Comparison of ENCODE assay signal across 12 mouse cellular contexts in genomic region chr10:61576120-61576767, GRCm38 (mm10). TPM values are rescaled to one million over a fixed set of nuclear protein-coding genes. Genes with fewer than 3 reads are reported as not detected.
A peak's percentile ranks its signal among the peaks of the same experiment; 100 is the strongest.
DNase-seq lines count a peak whose midpoint lies in the region; ATAC-seq lines count a peak whose summit lies in the region.
"Had no signal": no experiment of that assay in that cellular context is flagged by ENCODE, and none has a peak within 500 bp of the region (broad histone marks: within the 10 kb centered on the region; RNA-seq: fewer than 3 reads in every experiment).

No protein-coding gene starts in this region.

- no peak overlapping the region for H3K4me2 ChIP-seq in kidney, embryonic 16.5 days (replicated peaks; ENCODE audit: low read depth, low read length)
- no peak overlapping the region for H3K4me2 ChIP-seq in hindbrain, embryonic 14.5 days (replicated peaks)
- H3K4me2 ChIP-seq in neural tube, embryonic 15.5 days, result no peak overlapping the region
- no peak overlapping the region for H3K4me2 ChIP-seq in intestine, embryonic 16.5 days (ENCODE audit: low read depth, low read length)
- H3K4me2 ChIP-seq: liver, embryonic 12.5 days had no signal

- 71% methylated on average over 13 of the region's 13 CpGs for WGBS in kidney, embryonic 16.5 days
- 36% methylated on average over 13 of the region's 13 CpGs for WGBS in hindbrain, embryonic 14.5 days
- WGBS in neural tube, embryonic 15.5 days, result 27% methylated on average over 13 of the region's 13 CpGs
- WGBS in intestine, embryonic 16.5 days, result 70% methylated on average over 13 of the region's 13 CpGs

- H3K4me1 ChIP-seq in kidney, embryonic 16.5 days (ENCODE audit: insufficient read depth, low read length), result no peaks in the 10 kb centered on the region
- H3K4me1 ChIP-seq in hindbrain, embryonic 14.5 days (replicated peaks; ENCODE audit: control insufficient read depth, insufficient read depth, low read length), result peaks cover 18% of the 10 kb centered on the region
- peaks cover 22% of the 10 kb centered on the region for H3K4me1 ChIP-seq in neural tube, embryonic 15.5 days
- no peaks in the 10 kb centered on the region for H3K4me1 ChIP-seq in intestine, embryonic 16.5 days (ENCODE audit: control insufficient read depth, insufficient read depth, low read length)
- H3K4me1 ChIP-seq: liver, embryonic 12.5 days had no signal

- H3K36me3 ChIP-seq in kidney, embryonic 16.5 days (ENCODE audit: insufficient read depth, low read length), result no peaks in the 10 kb centered on the region
- H3K36me3 ChIP-seq in hindbrain, embryonic 14.5 days (replicated peaks; ENCODE audit: control insufficient read depth, insufficient read depth), result no peaks in the 10 kb centered on the region
- no peaks in the 10 kb centered on the region for H3K36me3 ChIP-seq in neural tube, embryonic 15.5 days
- no peaks in the 10 kb centered on the region for H3K36me3 ChIP-seq in intestine, embryonic 16.5 days (ENCODE audit: control insufficient read depth, insufficient read depth, low read length)
- H3K36me3 ChIP-seq: liver, embryonic 12.5 days had no signal

- no peak for ATAC-seq in kidney, embryonic 16.5 days (ENCODE audit: low FRiP score, low TSS enrichment)
- ATAC-seq in hindbrain, embryonic 14.5 days (ENCODE audit: low FRiP score), result peak; percentile 46
- ATAC-seq in neural tube, embryonic 15.5 days (ENCODE audit: low FRiP score), result peak; percentile 58
- ATAC-seq in intestine, embryonic 16.5 days, result no peak
- ATAC-seq: liver, embryonic 12.5 days had no signal

- no peaks in the 10 kb centered on the region for H3K9me3 ChIP-seq in kidney, embryonic 16.5 days (ENCODE audit: low read length)
- no peaks in the 10 kb centered on the region for H3K9me3 ChIP-seq in hindbrain, embryonic 14.5 days (ENCODE audit: control insufficient read depth, low read length)
- no peaks in the 10 kb centered on the region for H3K9me3 ChIP-seq in neural tube, embryonic 15.5 days (replicated peaks)
- no peaks in the 10 kb centered on the region for H3K9me3 ChIP-seq in intestine, embryonic 16.5 days (ENCODE audit: control insufficient read depth, low read length)
- H3K9me3 ChIP-seq: liver, embryonic 12.5 days had no signal

- DNase-seq in kidney, postnatal 4 days, result peak; percentile 10
- DNase-seq in adrenal gland, postnatal 36 days, result peak; percentile 71 to 74
- peak; percentile 52 for DNase-seq in hindbrain, embryonic 14.5 days (ENCODE audit: low spot score)
- no peak for DNase-seq in right cerebral cortex, postnatal 4 days
- no peak for DNase-seq in right cerebral cortex, postnatal 36 days (ENCODE audit: low spot score in 2 of 2)
- DNase-seq: kidney, adult 9 months had no signal

- no peak overlapping the region for H3K4me3 ChIP-seq in kidney, embryonic 16.5 days (ENCODE audit: low read length)
- H3K4me3 ChIP-seq in hindbrain, embryonic 14.5 days (replicated peaks; ENCODE audit: low read length), result no peak overlapping the region
- H3K4me3 ChIP-seq in neural tube, embryonic 15.5 days (replicated peaks), result no peak overlapping the region
- no peak overlapping the region for H3K4me3 ChIP-seq in intestine, embryonic 16.5 days (ENCODE audit: low read length)
- H3K4me3 ChIP-seq: liver, embryonic 12.5 days had no signal

- no peak overlapping the region for H3K27ac ChIP-seq in kidney, embryonic 16.5 days (ENCODE audit: low read length)
- H3K27ac ChIP-seq in hindbrain, embryonic 14.5 days, result 0 out of 2 replicates have a peak overlapping the region, but pooled peaks have one; percentile 36
- H3K27ac ChIP-seq in neural tube, embryonic 15.5 days (replicated peaks), result peak overlapping the region; percentile 33; the same call in 1 of the 2 replicates
- no peak overlapping the region for H3K27ac ChIP-seq in intestine, embryonic 16.5 days (ENCODE audit: low read length)
- H3K27ac ChIP-seq: liver, embryonic 12.5 days; macrophage had no signal

- no peaks in the 10 kb centered on the region for H3K27me3 ChIP-seq in kidney, embryonic 16.5 days (ENCODE audit: insufficient read depth, low read length)
- H3K27me3 ChIP-seq in hindbrain, embryonic 14.5 days (ENCODE audit: control insufficient read depth, insufficient read depth, low read length), result no peaks in the 10 kb centered on the region
- H3K27me3 ChIP-seq in neural tube, embryonic 15.5 days (replicated peaks), result no peaks in the 10 kb centered on the region
- no peaks in the 10 kb centered on the region for H3K27me3 ChIP-seq in intestine, embryonic 16.5 days (replicated peaks; ENCODE audit: control insufficient read depth, insufficient read depth, low read length)
- H3K27me3 ChIP-seq: liver, embryonic 12.5 days had no signal

- no peak overlapping the region for H3K9ac ChIP-seq in kidney, embryonic 16.5 days (replicated peaks; ENCODE audit: low read length)
- H3K9ac ChIP-seq in hindbrain, embryonic 14.5 days, result no peak overlapping the region
- H3K9ac ChIP-seq in neural tube, embryonic 15.5 days (replicated peaks), result no peak overlapping the region
- H3K9ac ChIP-seq in intestine, embryonic 16.5 days (ENCODE audit: low read depth, low read length), result no peak overlapping the region
- H3K9ac ChIP-seq: liver, embryonic 12.5 days had no signal

RNA-seq across cellular contexts. Expression of gene Npffr1, which starts 19.0 kb away (rescaled TPM):
- polyA plus RNA-seq in kidney, embryonic 16.5 days (2015; fragmentation: Nextera tagmentation; extraction: Ambion mirVana), result 0.12 TPM in 2 replicates
- total RNA-seq in adrenal gland, postnatal 36 days (2021), result under 1 TPM; 0.26 to 0.33 TPM
- polyA plus RNA-seq in hindbrain, embryonic 14.5 days (2014; fragmentation: Nextera tagmentation; extraction: Ambion mirVana), result 0.96 and 1.2 TPM in 2 replicates
- 0.42 and 0.58 TPM in 2 replicates for polyA plus RNA-seq in neural tube, embryonic 15.5 days (2015; fragmentation: Nextera tagmentation; extraction: Ambion mirVana)
- 0.05 and 0.16 TPM in 2 replicates for polyA plus RNA-seq in intestine, embryonic 16.5 days (2015; fragmentation: Nextera tagmentation; extraction: Ambion mirVana)
- polyA plus RNA-seq: heart, embryonic 16.5 days; liver, embryonic 12.5 days; macrophage had no signal

Comparison
In these comparisons a context has a peak if more than half of its experiments do, and no peak if none do; other contexts are left out.
1. DNase-seq: peak in kidney, postnatal 4 days (2 of 2), adrenal gland, postnatal 36 days (2 of 2) and hindbrain, embryonic 14.5 days (single experiment); none in right cerebral cortex, postnatal 4 days (single experiment) and right cerebral cortex, postnatal 36 days (0 of 2).
2. ATAC-seq: peak in hindbrain, embryonic 14.5 days (single experiment) and neural tube, embryonic 15.5 days (single experiment); none in kidney, embryonic 16.5 days (single experiment) and intestine, embryonic 16.5 days (single experiment).
3. H3K27ac ChIP-seq: peak in hindbrain, embryonic 14.5 days (single experiment) and neural tube, embryonic 15.5 days (single experiment); none in kidney, embryonic 16.5 days (single experiment) and intestine, embryonic 16.5 days (single experiment).